Mouse (Mus musculus) adrenal gland, adult (tissue): Measurements from ENCODE around the gene Bcl2l2.

Source experiments
- DNase-seq, 2 experiments: peaks; one replicate each; pipeline ENCODE4 v3.0.0; 2022 to 2023; ENCODE audit warnings: low spot score in 1 of 2; ENCODE audit not compliant: inconsistent age in 2 of 2

The Bcl2l2 gene

GRCm38 (mm10) chr14:54892200-54892599 lies 9.0 kb downstream of the Bcl2l2 start, which contains the start of gene Pabpn1:
TSS of gene Pabpn1 (plus strand) at chr14:54892500.
- DNase-seq = no peak

DNA sequence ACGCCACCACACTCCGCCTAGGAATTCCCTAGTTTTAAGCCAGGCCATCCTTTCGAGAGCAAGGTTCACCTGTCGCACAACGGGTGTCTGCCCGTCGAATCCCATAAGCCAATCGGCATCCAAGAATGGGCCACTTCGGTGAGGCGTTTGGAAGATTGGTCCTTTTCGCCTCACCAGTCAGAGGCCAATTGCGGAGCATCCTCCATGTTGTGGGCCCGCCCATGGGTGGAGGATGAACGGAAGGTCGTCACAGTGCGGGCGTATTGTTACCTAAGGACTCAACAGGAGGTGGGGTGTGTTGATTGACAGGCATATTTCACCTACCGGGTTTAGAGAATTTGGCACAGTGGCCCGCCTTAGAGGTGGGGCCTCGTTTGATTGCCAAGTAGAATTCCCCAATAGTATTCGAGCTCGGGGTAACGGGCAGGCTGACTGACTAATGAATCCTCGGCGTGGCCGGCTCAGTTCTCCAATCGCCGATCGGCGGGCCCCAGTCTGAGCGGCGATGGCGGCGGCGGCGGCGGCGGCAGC lies 10.5 kb downstream of the Bcl2l2 start:
- peak; percentile 99 for DNase-seq

DNA sequence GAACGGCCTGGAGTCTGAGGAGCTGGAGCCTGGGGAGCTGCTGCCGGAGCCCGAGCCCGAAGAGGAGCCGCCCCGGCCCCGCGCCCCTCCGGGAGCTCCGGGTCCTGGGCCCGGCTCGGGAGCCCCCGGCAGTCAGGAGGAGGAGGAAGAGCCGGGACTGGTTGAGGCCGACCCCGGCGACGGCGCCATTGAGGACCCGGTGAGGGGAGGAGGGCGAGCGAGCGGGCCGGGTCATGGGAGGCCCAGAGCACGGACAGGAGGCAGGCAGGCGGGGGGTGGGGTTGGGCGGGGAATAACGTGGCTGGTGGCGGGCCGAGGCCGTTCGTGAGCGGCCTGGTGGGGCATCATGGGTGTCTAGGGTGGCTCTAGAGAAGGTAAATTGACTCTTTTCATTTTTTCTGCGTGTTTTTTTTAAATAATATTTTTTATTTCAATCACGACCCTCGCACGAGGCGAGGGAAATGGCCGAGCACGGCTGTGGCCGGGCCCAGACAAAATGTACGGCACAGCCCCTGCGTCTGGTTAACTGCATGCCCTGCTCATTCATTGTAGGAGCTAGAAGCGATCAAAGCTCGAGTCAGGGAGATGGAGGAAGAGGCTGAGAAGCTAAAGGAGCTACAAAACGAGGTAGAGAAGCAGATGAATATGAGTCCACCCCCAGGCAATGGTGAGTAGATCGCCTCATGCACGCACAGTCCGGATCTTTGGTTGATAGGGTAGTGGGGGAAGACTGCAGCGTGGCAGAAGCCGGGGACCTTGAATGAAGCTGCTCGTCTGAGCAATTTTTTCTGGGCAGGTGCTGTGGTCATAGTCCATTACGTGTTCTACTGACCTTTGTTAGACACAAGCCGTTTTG lies 11.3 kb downstream of the Bcl2l2 start:
- peak; percentile 61 to 86 for DNase-seq

DNA sequence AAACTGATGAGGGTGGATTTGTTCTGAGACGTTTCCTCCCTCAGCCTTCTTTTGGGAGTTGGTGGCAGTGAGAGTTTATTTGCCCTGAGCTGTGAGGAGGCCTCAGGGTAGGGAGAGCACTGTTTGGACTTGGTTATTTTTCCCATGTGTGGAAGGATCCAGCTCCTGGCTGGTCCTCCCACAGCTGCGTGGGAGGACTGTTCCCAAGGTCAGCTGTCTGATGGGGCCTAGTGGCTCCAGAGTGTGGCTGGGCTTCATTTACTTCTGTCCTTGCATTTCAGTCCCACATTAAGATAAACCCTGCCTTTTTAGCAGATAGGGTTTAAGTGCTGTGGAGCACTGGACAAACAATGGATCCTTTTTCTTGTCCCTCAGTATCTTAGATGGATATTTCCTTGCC lies 14.3 kb downstream of the Bcl2l2 start:
- peak in 1 of 2 experiments; percentile 64 for DNase-seq

GRCm38 (mm10) chr14:54900383-54900782 lies 17.2 kb downstream of the Bcl2l2 start:
- peak; percentile 62 to 92 for DNase-seq

GRCm38 (mm10) chr14:54903641-54904040 lies 20.5 kb downstream of the Bcl2l2 start:
- no peak for DNase-seq

GRCm38 (mm10) chr14:54908682-54909081 lies 25.5 kb downstream of the Bcl2l2 start:
- no peak for DNase-seq

DNA sequence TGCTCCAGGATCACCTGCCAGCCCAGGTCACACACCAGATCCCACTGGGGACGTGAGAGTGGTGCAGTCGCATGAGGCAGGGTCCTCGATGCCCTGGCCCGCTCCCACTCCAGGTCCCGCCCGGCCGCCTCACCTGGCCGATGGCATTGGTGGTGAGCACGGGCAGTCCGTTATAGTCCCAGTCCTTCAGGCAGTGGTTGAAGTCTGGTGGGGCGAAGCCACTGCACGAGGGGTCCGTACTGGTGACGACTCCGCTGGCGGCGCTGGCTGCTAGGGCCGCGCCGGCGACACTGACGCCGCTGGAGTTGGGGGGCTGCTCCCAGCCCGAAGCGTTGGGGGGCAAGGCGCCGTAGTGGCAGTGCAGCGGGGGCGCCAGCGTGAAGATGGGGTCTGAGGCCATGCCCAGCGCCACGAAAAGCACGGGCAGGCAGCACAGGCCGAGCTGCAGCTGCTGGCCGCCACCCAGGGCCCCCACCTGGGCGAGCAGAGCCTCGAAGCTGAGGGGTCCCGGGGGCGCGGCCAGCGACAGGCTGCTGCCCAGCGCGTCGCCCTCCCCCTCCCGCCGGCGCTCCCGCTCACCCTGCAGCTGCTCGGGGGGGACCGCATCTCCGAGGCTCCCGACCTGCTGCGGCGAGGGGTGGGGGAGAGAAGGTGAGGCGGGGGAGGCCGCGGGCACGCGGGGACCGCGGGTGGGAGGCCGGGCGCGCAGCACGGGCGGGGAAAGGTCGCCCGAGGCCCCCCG lies 29.1 kb downstream of the Bcl2l2 start:
- DNase-seq = peak; percentile 33 to 46

DNA sequence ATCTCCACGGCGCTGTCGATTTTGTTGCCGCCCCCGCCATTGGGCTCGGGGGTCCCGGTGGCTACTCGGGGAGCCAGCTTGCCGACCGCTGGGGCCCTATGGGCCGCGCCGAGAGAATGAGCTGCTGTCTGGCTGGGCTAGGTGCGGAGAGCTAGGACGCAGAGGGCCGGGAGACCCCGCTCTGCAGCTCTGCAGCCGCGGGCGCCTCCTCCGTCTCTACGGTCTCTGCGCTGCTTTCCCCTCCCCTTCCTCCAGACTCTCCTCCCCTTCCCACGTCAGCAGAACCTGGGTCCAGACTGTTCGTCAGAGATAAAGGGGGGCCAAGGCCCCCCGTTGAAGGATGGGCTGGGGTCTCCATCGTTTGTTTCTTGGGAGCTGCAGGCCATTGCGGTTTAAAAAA lies 29.7 kb downstream of the Bcl2l2 start, which contains the start of gene Slc22a17:
Slc22a17 (minus strand) TSS at position 247 of the 400 bp plus-strand sequence.
- DNase-seq = peak; percentile 76 to 89

DNA sequence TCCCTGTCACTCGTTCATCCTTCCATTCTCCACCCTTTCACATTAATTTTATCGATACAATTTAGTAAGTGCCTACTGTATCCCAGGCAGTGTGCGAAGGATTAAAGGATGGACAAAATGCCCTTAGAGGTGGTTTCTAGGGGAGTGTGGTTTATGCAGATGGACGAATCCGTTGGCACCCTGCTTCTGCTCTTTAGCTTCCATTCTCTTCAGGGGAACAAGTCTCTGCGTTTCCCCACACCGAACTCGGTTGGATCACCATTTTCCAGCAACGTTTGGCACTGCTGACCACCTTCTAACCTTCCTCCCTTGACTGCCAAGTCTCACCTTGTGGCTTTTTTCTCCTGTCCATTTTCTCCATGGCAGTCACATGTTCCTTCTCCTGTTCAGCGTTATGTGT lies 30.2 kb downstream of the Bcl2l2 start:
- DNase-seq = peak in 1 of 2 experiments; percentile 49

DNA sequence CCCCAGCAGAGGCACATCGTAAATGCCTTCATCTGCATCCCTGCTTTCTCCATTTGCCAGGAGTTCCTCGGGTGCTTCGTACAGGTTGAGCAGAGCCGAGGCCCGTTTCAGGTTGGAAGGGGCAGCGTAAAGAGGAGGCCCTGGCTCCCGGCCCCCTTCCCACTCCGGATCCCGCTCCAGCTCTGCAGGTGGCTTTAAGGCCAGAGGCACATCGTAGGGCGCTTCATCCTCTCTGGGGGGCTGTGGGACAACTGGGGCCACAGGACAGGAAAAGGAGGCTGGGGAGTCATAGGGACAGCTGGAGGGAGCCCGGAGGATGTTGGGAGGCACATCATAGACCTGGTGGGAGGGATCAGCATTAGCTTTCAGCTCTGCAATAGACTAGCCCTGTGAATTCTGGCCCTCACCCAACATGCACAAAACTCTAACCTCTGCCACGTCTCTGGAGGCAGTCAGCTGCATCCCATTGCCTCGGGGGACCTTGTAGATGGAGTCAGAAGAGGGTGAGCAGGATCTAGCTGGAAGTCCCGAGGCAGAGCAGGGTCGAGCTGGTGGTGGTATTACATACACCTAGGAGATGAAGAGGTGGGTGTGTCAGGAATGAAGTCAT lies 37.0 kb downstream of the Bcl2l2 start:
- no peak for DNase-seq

- DNase-seq = peak in 1 of 2 experiments; percentile 52
These were observed 41.6 kb downstream of the Bcl2l2 start for GRCm38 (mm10) chr14:54924641-54925348.

- DNase-seq = peak; percentile 31 to 70
These were observed 42.5 kb downstream of the Bcl2l2 start, which contains the start of gene Efs for GRCm38 (mm10) chr14:54925349-54926342. TSS of gene Efs (minus strand) at chr14:54926126.

DNA sequence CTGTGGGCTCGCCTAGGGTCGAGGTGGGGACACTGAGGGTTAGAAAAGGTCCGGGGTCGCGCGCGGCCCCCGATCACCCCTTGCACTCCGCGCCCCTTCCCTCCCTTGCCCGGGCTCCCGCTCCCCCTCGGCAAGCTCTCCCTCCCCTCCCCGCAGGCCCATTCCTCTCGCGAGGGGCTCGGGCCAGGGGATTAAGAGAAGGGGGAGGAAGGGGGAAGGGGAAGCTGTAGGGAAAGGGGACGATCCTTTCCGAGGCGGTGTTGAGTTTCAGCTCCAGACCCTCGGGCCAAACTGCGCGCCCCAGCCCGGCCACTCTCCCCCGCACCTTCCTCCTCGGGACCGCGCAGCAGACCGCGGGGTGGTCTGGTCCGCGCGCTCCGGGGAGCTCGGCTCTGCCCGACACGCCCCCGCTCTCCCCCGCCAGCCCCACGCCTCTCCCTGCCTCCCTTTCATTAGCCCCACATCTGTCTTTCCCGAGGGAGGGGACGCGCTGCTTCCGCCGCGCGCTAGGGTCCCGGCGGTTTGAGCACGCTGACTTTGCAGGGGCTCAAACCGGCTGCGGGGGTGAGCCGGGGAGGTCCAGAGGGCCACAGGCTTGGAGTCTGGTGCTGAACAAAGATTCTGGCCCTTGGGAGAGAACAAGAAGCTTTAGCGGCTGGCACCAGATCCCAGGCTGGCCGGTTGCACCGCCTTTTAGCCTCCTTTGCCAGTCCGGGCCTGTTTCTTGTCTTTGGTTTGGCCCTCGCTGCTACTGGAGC lies 43.4 kb downstream of the Bcl2l2 start:
- DNase-seq = peak in 1 of 2 experiments; percentile 64

GRCm38 (mm10) chr14:54927296-54927695 lies 44.1 kb downstream of the Bcl2l2 start:
- DNase-seq = no peak

- peak in 1 of 2 experiments; percentile 24 for DNase-seq
These were observed 46.6 kb downstream of the Bcl2l2 start for GRCm38 (mm10) chr14:54929801-54930200.

DNA sequence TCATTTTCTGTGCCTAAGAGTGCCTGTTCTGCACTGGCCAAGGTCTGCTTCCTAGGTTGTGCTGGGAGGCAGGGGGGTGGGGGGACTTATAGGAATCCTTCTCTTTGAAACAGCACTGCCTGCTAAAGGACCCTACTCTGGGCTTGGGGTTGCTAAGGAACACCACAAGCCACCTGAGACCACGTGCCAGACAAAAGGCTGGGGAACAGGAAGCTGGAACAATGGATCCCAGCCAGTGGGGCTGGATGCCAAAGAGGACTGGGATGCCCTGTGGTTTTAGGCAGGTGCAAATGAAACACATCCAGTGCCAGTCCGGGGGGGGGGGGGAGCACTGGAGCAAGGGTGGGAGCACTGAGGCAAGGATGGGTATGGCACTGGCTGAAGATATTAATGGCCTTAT lies 47.3 kb downstream of the Bcl2l2 start:
- no peak for DNase-seq

- DNase-seq = no peak
These were observed 49.5 kb downstream of the Bcl2l2 start, which contains the start of gene Il25 for GRCm38 (mm10) chr14:54932645-54933150. TSS of gene Il25 (plus strand) at chr14:54932695.
